Mouse (Mus musculus) ES-Bruce4 (cell line): Measurements from ENCODE around the gene Cnga4.

ENCODE experiments used
- CTCF ChIP-seq: IDR thresholded peaks from one replicate; pipeline ENCODE4 v1.8.1; 2011; ENCODE audit warnings: low read depth, low read length
- EP300 ChIP-seq: IDR thresholded peaks from 2 replicates; pipeline ENCODE4 v1.6.1; 2011; ENCODE audit warnings: low read depth, low read length; ENCODE audit not compliant: insufficient read depth
- POLR2A ChIP-seq: IDR thresholded peaks from one replicate; pipeline ENCODE4 v1.8.1; 2011; ENCODE audit warnings: low read length; ENCODE audit not compliant: insufficient read depth

- TF ChIP-seq EP300 (no peak), CTCF (no peak), POLR2A (no peak)
Measured at GRCm38 (mm10) chr7:105367268-105367667, 37.1 kb upstream of the Cnga4 start.
